Mouse (Mus musculus) midbrain, embryonic 10.5 days (tissue): ENCODE data around the gene Gm10073. TPM values are rescaled to one million over a fixed set of nuclear protein-coding genes. Genes with fewer than 3 reads are reported as not detected.
A peak's percentile ranks its signal among the peaks of the same experiment; 100 is the strongest.

ENCODE experiments used
- DNase-seq: peaks from one replicate; pipeline ENCODE4 v3.0.0-alpha.2; 2017; ENCODE audit warnings: low spot score
- H3K27ac ChIP-seq: fragments of 300-500 bp; sonication (generic); replicated peaks from 2 replicates; pipeline ENCODE4 v1.5.1; 2016; ENCODE audit warnings: mild to moderate bottlenecking
- H3K27me3 ChIP-seq: fragments of 300-500 bp; sonication (generic); 2 replicates; pipeline ENCODE4 v1.6.1; 2016; ENCODE audit warnings: low read depth, mild to moderate bottlenecking; ENCODE audit not compliant: poor library complexity, severe bottlenecking
- H3K36me3 ChIP-seq: fragments of 300-500 bp; sonication (generic); 2 replicates; pipeline ENCODE4 v1.6.1; 2016; ENCODE audit warnings: mild to moderate bottlenecking, moderate library complexity
- H3K4me1 ChIP-seq: fragments of 300-500 bp; sonication (generic); 2 replicates; pipeline ENCODE4 v1.6.1; 2016
- H3K4me3 ChIP-seq: fragments of 300-500 bp; sonication (generic); 2 replicates; pipeline ENCODE4 v1.5.1; 2016; ENCODE audit warnings: mild to moderate bottlenecking, moderate library complexity
- H3K9me3 ChIP-seq: fragments of 300-500 bp; sonication (generic); replicated peaks from 2 replicates; pipeline ENCODE4 v1.6.1; 2016; ENCODE audit warnings: mild to moderate bottlenecking
- WGBS: fragments of 180-500 bp; shearing (Covaris S2); methylation state at CpG from one replicate; pipeline ENCODE4 v1.1.7; 2016; 5-methylcytosine and 5-hydroxymethylcytosine counted together
- polyA plus RNA-seq: library from polyadenylated mRNA; unstranded; fragments of >200 nt; fragmentation: Nextera tagmentation; extraction: Ambion mirVana; gene quantifications from 2 replicates; pipeline ENCODE4 v1.2.1, GENCODE M21; 2016

Gm10073 gene
- polyA plus RNA-seq, 1 experiment from 2014 or later = 7.1 TPM

DNA sequence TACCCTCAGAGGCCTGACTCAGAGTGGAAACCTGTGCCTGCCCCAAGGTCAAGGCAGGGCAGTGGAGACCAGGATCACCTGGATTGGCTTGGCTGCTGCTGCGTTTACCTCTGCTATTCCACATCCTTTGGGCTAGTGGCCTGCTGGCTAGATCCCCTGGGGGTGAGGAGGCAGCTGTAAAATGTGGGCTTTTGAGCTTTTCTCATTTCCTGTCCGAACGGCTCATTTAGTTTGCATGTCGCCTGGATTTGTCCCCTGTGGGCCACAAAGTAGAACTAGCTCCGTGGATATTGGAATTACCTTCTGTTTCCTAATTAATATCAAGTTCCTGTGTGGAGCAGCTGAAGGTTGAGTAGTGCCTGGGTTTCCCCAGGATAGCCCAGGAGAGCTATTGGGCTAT lies 34.1 kb downstream of the Gm10073 start:
- no peaks in the 10 kb centered on the region for H3K27me3 ChIP-seq
- no peak overlapping the region for H3K27ac ChIP-seq
- H3K4me3 ChIP-seq = no peak overlapping the region
- H3K36me3 ChIP-seq = no peaks in the 10 kb centered on the region
- DNase-seq = no peak
- H3K9me3 ChIP-seq = no peaks in the 10 kb centered on the region
- H3K4me1 ChIP-seq = 0 out of 2 replicates have a peak, but pooled peaks cover 5% of the 10 kb centered on the region
- 75% methylated on average over 5 of the region's 5 CpGs for WGBS

DNA sequence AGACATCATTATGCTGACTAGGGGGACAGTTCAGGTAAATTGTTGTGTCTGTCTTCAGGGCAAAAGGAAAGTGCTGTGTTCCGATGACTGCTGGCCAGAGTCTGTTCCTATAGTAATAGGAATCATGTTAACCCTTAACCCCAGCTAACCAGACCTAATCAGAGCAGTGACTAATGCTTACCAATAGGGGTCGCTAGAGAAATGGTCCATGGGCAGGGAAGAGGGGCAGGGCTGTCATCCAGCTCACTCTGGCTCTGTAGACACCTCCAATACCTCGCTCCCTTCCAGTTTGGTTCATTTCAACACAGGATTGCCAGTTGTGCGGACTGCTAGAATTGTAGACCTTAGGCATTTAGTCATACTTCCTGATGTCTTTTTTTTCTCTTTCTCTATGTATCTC lies 37.8 kb downstream of the Gm10073 start:
- no peak for DNase-seq
- no peaks in the 10 kb centered on the region for H3K36me3 ChIP-seq
- H3K4me3 ChIP-seq = no peak overlapping the region
- WGBS = 73% methylated on average over 4 of the region's 4 CpGs
- 0 out of 2 replicates have a peak, but pooled peaks cover 5% of the 10 kb centered on the region for H3K4me1 ChIP-seq
- H3K27ac ChIP-seq = no peak overlapping the region
- H3K27me3 ChIP-seq = no peaks in the 10 kb centered on the region
- no peaks in the 10 kb centered on the region for H3K9me3 ChIP-seq

DNA sequence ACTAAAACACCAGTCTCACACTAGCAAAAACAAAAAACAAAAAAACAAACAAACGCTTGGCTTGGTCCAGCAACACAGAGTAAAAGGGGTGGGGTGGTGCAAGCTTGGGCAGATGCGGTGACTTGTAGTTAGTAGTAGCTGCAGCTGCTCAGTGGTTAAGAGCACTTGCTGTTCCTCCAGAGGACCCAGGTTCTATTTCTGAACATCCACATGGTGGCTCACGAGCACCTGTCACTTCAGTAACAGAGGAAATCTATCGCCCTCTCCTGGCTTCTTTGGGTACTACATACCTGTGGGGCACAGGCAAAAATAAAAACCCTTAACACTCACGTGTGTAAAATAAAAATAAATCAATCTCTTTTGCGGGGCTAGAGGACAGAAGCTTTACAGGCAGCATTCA lies 38.8 kb downstream of the Gm10073 start:
- Histone ChIP-seq H3K4me1 (0 out of 2 replicates have a peak, but pooled peaks cover 5% of the 10 kb centered on the region), H3K36me3 (no peaks in the 10 kb centered on the region), H3K27ac (no peak overlapping the region), H3K4me3 (no peak overlapping the region), H3K9me3 (no peaks in the 10 kb centered on the region), H3K27me3 (no peaks in the 10 kb centered on the region)
- DNase-seq = peak; percentile 43
- WGBS = 41% methylated on average over 6 of the region's 6 CpGs

DNA sequence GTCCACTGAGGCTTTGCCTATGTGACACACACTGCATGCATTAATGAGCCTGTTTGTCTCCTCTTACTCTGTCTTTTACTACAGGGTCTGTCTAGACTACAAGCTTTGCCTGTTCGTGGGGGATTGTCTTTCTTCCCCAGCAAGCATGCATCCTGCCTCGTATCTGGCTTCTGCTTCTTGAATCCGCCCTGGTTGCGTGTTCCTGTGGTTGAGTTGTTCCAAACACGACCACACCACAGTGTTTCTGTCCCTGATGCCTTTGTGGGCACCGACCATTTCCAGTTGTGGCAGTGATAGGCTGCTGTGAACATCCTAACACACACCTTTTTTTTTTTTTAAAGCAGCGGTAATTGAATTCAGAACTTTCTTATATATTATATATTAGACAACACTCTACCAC lies 39.6 kb downstream of the Gm10073 start:
- no peak overlapping the region for H3K4me3 ChIP-seq
- no peaks in the 10 kb centered on the region for H3K36me3 ChIP-seq
- 90% methylated on average over 7 of the region's 7 CpGs for WGBS
- H3K27me3 ChIP-seq = no peaks in the 10 kb centered on the region
- H3K9me3 ChIP-seq = no peaks in the 10 kb centered on the region
- no peak for DNase-seq
- no peak overlapping the region for H3K27ac ChIP-seq
- 0 out of 2 replicates have a peak, but pooled peaks cover under 1% of the 10 kb centered on the region for H3K4me1 ChIP-seq

- Histone ChIP-seq H3K4me1 (no peaks in the 10 kb centered on the region), H3K9me3 (no peaks in the 10 kb centered on the region), H3K27me3 (no peaks in the 10 kb centered on the region), H3K27ac (no peak overlapping the region), H3K36me3 (no peaks in the 10 kb centered on the region), H3K4me3 (no peak overlapping the region)
- no peak for DNase-seq
- 74% methylated on average over 4 of the region's 4 CpGs for WGBS
These were observed 42.7 kb downstream of the Gm10073 start for GRCm38 (mm10) chr8:106530566-106530965.

GRCm38 (mm10) chr8:106529885-106530482 lies 43.3 kb downstream of the Gm10073 start:
- Histone ChIP-seq H3K4me1 (no peaks in the 10 kb centered on the region), H3K4me3 (no peak overlapping the region), H3K36me3 (no peaks in the 10 kb centered on the region), H3K27ac (no peak overlapping the region), H3K9me3 (no peaks in the 10 kb centered on the region), H3K27me3 (no peaks in the 10 kb centered on the region)
- no peak for DNase-seq
- 94% methylated on average over 10 of the region's 10 CpGs for WGBS

DNA sequence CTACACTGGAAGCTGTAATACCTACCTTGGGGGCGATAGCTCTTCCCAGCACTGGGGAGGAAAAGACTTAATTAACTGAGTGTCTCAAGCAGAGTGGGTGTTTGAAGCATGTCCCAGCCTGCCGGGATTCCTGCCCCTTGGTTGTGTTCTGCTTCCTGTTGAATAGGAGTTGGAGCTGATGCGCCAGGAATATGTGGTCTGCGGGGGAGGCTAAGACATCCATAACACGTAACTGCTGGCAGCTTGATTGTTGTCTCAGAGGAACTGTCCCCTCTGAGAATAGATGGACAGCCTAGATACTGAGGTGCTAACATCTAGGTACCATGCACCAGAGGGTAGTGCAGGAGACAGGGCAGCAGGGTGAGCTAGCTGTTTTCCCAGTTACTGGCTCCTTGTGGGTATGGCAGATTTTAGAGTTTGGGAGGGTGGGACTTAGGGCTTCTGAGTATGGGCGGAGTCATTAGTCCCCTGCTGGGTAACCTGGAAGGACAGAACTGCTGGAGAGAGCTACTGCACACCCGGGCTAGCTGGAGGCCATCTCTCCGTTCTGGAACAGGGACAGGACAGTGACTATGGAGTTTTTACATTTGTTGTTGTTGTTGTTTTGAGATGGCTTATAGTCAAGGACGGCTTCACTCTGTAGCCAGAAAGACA lies 44.5 kb downstream of the Gm10073 start:
- H3K27me3 ChIP-seq = no peaks in the 10 kb centered on the region
- 86% methylated on average over 9 of the region's 9 CpGs for WGBS
- no peak overlapping the region for H3K4me3 ChIP-seq
- no peaks in the 10 kb centered on the region for H3K36me3 ChIP-seq
- no peaks in the 10 kb centered on the region for H3K4me1 ChIP-seq
- H3K9me3 ChIP-seq = no peaks in the 10 kb centered on the region
- no peak overlapping the region for H3K27ac ChIP-seq
- DNase-seq = no peak

GRCm38 (mm10) chr8:106527241-106528036 lies 45.8 kb downstream of the Gm10073 start:
- H3K9me3 ChIP-seq = no peaks in the 10 kb centered on the region

GRCm38 (mm10) chr8:106526725-106527124 lies 46.5 kb downstream of the Gm10073 start:
- Histone ChIP-seq H3K27me3 (no peaks in the 10 kb centered on the region), H3K4me1 (no peaks in the 10 kb centered on the region), H3K9me3 (no peaks in the 10 kb centered on the region), H3K36me3 (no peaks in the 10 kb centered on the region), H3K27ac (no peak overlapping the region), H3K4me3 (no peak overlapping the region)
- no peak for DNase-seq
- WGBS = 71% methylated on average over 6 of the region's 6 CpGs

More at GRCm38 (mm10) chr8:106527241-106528036, 45.8 kb downstream of the Gm10073 start:
- Histone ChIP-seq H3K36me3 (no peaks in the 10 kb centered on the region), H3K4me3 (no peak overlapping the region), H3K27ac (no peak overlapping the region), H3K4me1 (no peaks in the 10 kb centered on the region), H3K27me3 (no peaks in the 10 kb centered on the region)
- no peak for DNase-seq
- 90% methylated on average over 9 of the region's 9 CpGs for WGBS

Other genes with a start within 250 kb of the Gm10073 start
- gene Smpd3, start 235.5 kb downstream of the Gm10073 start, polyA plus RNA-seq = 10.4 and 17.3 TPM in 2 replicates
- gene Zfp90, start 158.1 kb downstream of the Gm10073 start, polyA plus RNA-seq = 27.2 and 28.2 TPM in 2 replicates
- gene 6030452D12Rik, start 72.9 kb downstream of the Gm10073 start, polyA plus RNA-seq = not detected in 2 replicates
- gene Cdh3, start 62.6 kb downstream of the Gm10073 start, polyA plus RNA-seq = 2.4 and 3.6 TPM in 2 replicates
- 8.2 and 8.7 TPM in 2 replicates for gene Cdh1, start 29.9 kb upstream of the Gm10073 start, polyA plus RNA-seq
- 13.8 and 14.2 TPM in 2 replicates for gene Tango6, start 109.6 kb upstream of the Gm10073 start, polyA plus RNA-seq